Mouse (Mus musculus): ENCODE measurements at regions not wholly inside any gene's neighbourhood (a gene's known extent, or its start where the extent isn't known, plus 50 kb on each side); places are given as distances from the start of the nearest gene placed in this dataset.

- DNase-seq = no peak
Measured at GRCm38 (mm10) chr2:123023918-123024317, 258.9 kb downstream of the Sqor start.

- DNase-seq = no peak
Measured at GRCm38 (mm10) chr2:123024380-123024779, 259.3 kb downstream of the Sqor start.

- no peak for DNase-seq
Measured at GRCm38 (mm10) chr2:123024976-123025585, 260.0 kb downstream of the Sqor start.

GRCm38 (mm10) chr2:123047321-123047720 lies 282.3 kb downstream of the Sqor start:
- DNase-seq = no peak

- no peak for DNase-seq
Measured at GRCm38 (mm10) chr2:123064648-123065047, 299.6 kb downstream of the Sqor start.

GRCm38 (mm10) chr2:123068809-123069208 lies 303.8 kb downstream of the Sqor start:
- peak; percentile 18 to 24 for DNase-seq

GRCm38 (mm10) chr2:123072653-123073052 lies 307.6 kb downstream of the Sqor start:
- no peak for DNase-seq

- DNase-seq = no peak
Measured at GRCm38 (mm10) chr2:123073476-123074085, 308.5 kb downstream of the Sqor start.

- DNase-seq = peak; percentile 12
Measured at GRCm38 (mm10) chr2:123092726-123093125, 327.7 kb downstream of the Sqor start.

- DNase-seq = no peak
Measured at GRCm38 (mm10) chr2:123103530-123103929, 338.5 kb downstream of the Sqor start.

GRCm38 (mm10) chr2:123131496-123131895 lies 366.5 kb downstream of the Sqor start:
- no peak for DNase-seq

GRCm38 (mm10) chr2:123153170-123153569 lies 388.1 kb downstream of the Sqor start:
- no peak for DNase-seq

GRCm38 (mm10) chr2:123165384-123165783 lies 400.3 kb downstream of the Sqor start:
- DNase-seq = no peak

- no peak for DNase-seq
Measured at GRCm38 (mm10) chr2:123170611-123171010, 405.6 kb downstream of the Sqor start.

GRCm38 (mm10) chr2:123182208-123182607 lies 417.2 kb downstream of the Sqor start:
- no peak for DNase-seq

- no peak for DNase-seq
Measured at GRCm38 (mm10) chr2:123190795-123191582, 426.0 kb downstream of the Sqor start.

GRCm38 (mm10) chr2:123194533-123194932 lies 429.5 kb downstream of the Sqor start:
- DNase-seq = no peak
